Mouse (Mus musculus) kidney, adult 8-10 months (tissue): ENCODE data around the gene Olfr894.
"Not testable (repeated sequence)": the region's sequence is repeated elsewhere in the genome, so short reads cannot be mapped to it uniquely, and the experiment has no call there.

Experiments
- DNase-seq, 2 experiments: peaks; one replicate each; pipeline ENCODE4 v3.0.0; 2022

The Olfr894 gene

DNA sequence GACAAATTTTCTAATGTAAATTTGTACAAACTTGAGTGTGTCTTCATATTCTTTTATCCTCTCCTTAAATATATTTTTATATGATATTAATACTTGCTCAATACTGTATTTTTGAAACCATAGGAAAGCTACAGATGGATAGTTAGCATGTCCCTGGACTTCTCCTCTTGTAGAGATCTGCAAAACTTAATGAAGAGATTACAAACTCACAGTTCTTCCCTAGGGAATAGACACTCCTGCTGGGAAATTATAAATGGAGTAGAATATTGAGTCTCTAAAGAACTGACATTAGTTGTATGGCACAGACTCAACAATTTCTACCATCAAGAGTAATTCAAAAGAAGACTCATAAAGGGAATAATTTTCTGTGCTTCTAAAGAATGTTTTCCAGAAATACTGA, at the start of gene Olfr894:
Gene Olfr894 (plus strand): TSS at position 301 of the 400 bp plus-strand sequence.
- no peak for DNase-seq

DNA sequence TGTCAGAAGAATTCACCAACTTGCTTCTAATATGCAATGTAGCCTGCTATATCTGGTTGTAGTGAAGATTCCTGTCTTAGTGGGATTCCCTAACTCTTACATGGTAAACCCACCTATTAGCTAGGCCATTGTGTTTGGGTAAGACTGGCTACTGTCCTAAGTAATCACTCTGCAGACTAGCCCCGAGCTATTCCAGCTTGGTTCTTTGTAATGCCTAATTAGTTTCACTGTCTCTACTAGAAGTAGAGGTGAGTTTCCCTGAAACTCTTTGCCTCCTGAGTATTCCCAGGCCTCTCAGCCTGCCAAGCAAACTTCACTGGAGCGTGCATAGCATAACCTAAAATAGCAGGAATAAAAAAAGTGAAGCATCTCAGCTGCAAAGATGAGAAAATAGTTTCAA, 49.5 kb upstream of the Olfr894 start:
- DNase-seq: not testable (repeated sequence)

DNA sequence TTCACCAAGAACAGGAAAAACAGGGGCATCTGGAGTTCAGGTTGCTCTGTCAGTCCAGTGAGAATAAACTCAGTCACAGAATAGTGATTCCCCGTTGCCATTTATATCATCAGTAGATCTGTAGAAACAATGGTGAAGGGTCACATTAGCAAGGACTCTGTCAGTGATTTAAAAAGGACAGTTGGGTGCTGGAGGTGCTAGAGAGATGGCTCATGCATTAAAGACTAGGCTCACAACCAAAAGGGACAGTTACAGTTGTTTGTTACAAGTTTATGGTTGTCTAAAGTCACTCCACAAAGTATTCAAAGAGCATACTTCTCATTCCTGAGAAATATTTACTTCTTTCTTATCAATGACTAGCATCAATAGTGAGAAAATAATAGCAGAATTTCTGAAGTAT, 37.1 kb upstream of the Olfr894 start, which contains the start of gene Olfr891:
Gene Olfr891 (minus strand): TSS at position 101 of the 400 bp plus-strand sequence.
- no peak for DNase-seq

GRCm38 (mm10) chr9:38208065-38208464, 9.8 kb upstream of the Olfr894 start, which contains the start of gene Olfr893:
Gene Olfr893 (plus strand): TSS chr9:38208365.
- no peak for DNase-seq

DNA sequence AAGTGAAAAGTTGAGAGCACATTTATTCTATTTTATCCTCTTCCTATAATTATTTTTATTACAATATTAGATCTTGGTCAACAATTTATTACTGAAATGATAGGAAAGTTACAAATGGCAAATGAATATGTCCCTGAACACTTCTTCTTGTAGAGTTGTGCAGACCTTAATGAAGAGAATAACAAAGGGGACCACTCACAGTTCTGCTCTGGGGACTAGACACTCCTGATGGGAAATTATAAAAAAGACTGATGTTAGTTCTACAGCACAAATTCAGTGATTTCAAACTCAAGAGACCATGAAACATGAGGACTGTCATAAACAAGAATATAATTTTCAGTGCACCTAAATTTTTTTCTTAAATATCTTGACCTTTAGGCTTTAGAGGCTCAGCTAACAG, 34.6 kb downstream of the Olfr894 start, which contains the start of gene Olfr143:
Gene Olfr143 (plus strand): TSS at position 301 of the 400 bp plus-strand sequence.
- DNase-seq: no peak

- DNase-seq: no peak
Measured at GRCm38 (mm10) chr9:38267551-38267950, 49.7 kb downstream of the Olfr894 start, which contains the start of gene Olfr895. Gene Olfr895 (plus strand): TSS chr9:38267851.
